Mouse (Mus musculus): ENCODE measurements around the gene Sbk2. TPM values are rescaled to one million over a fixed set of nuclear protein-coding genes. Genes with fewer than 3 reads are reported as not detected.

Gene Sbk2
- polyA plus RNA-seq, 1 experiment, result 1.9 TPM

Other genes with a start within 250 kb of the Sbk2 start
- gene Tmem150b, start 239.2 kb downstream of the Sbk2 start, polyA plus RNA-seq (2012; rRNA removed), result 0.89 and 1.2 TPM in 2 replicates
- 71.4 and 75.9 TPM in 2 replicates for gene Kmt5c, start 224.3 kb downstream of the Sbk2 start, polyA plus RNA-seq (2012; rRNA removed)
- 36.7 and 37.2 TPM in 2 replicates for gene Cox6b2, start 211.3 kb downstream of the Sbk2 start, polyA plus RNA-seq (2012; rRNA removed)
- gene Fam71e2, start 193.1 kb downstream of the Sbk2 start, polyA plus RNA-seq (2012; rRNA removed), result 0.26 and 0.80 TPM in 2 replicates
- 0.34 and 0.55 TPM in 2 replicates for gene Il11, start 181.5 kb downstream of the Sbk2 start, polyA plus RNA-seq (2012; rRNA removed)
- gene Tmem190, start 181.5 kb downstream of the Sbk2 start, polyA plus RNA-seq (2012; rRNA removed), result 0.54 and 1.2 TPM in 2 replicates
- 26.4 and 45.7 TPM in 2 replicates for gene Tmem238, start 174.8 kb downstream of the Sbk2 start, polyA plus RNA-seq (2012; rRNA removed)
- gene Rpl28, start 171.5 kb downstream of the Sbk2 start, polyA plus RNA-seq (2012; rRNA removed), result 262 and 263 TPM in 2 replicates
- 229 and 251 TPM in 2 replicates for gene Ube2s, start 151.8 kb downstream of the Sbk2 start, polyA plus RNA-seq (2012; rRNA removed)
- 1.2 and 2.3 TPM in 2 replicates for gene Shisa7, start 119.7 kb downstream of the Sbk2 start, polyA plus RNA-seq (2012; rRNA removed)
- 34.9 and 45.7 TPM in 2 replicates for gene Isoc2b, start 94.1 kb downstream of the Sbk2 start, polyA plus RNA-seq (2012; rRNA removed)
- 26.4 and 35.4 TPM in 2 replicates for gene Isoc2a, start 87.3 kb downstream of the Sbk2 start, polyA plus RNA-seq (2012; rRNA removed)
- 0.09 TPM in 1 of 2 replicates, not detected in the other for gene Gm36210, start 57.9 kb downstream of the Sbk2 start, polyA plus RNA-seq (2012; rRNA removed)
- gene Zfp628, start 49.2 kb downstream of the Sbk2 start, polyA plus RNA-seq (2012; rRNA removed), result 6.9 and 10.2 TPM in 2 replicates
- 3.6 TPM in 2 replicates for gene Nat14, start 42.4 kb downstream of the Sbk2 start, polyA plus RNA-seq (2012; rRNA removed)
- 8.5 and 12.1 TPM in 2 replicates for gene Ssc5d, start 38.6 kb downstream of the Sbk2 start, polyA plus RNA-seq (2012; rRNA removed)
- 0.12 and 0.20 TPM in 2 replicates for gene Sbk3, start 6.8 kb upstream of the Sbk2 start, polyA plus RNA-seq (2012; rRNA removed)
- gene Zfp579, start 31.8 kb upstream of the Sbk2 start, polyA plus RNA-seq (2012; rRNA removed), result 37.0 and 39.8 TPM in 2 replicates
- gene Zfp524, start 50.0 kb upstream of the Sbk2 start, polyA plus RNA-seq (2012; rRNA removed), result 24.1 and 28.6 TPM in 2 replicates
- 25.6 and 26.5 TPM in 2 replicates for gene Fiz1, start 50.3 kb upstream of the Sbk2 start, polyA plus RNA-seq (2012; rRNA removed)
- gene Gm44973, start 51.1 kb upstream of the Sbk2 start, polyA plus RNA-seq (2012; rRNA removed), result 0.18 TPM in 1 of 2 replicates, not detected in the other
- 26.7 and 29.1 TPM in 2 replicates for gene Zfp865, start 56.0 kb upstream of the Sbk2 start, polyA plus RNA-seq (2012; rRNA removed)
- 5.8 and 7.8 TPM in 2 replicates for gene Ccdc106, start 56.1 kb upstream of the Sbk2 start, polyA plus RNA-seq (2012; rRNA removed)
- gene 4632433K11Rik, start 69.7 kb upstream of the Sbk2 start, polyA plus RNA-seq (2012; rRNA removed), result not detected in 2 replicates
- 5.5 and 6.4 TPM in 2 replicates for gene Zfp784, start 74.0 kb upstream of the Sbk2 start, polyA plus RNA-seq (2012; rRNA removed)
- gene Zfp580, start 87.1 kb upstream of the Sbk2 start, polyA plus RNA-seq (2012; rRNA removed), result 15.5 and 17.9 TPM in 2 replicates
- gene U2af2, start 97.7 kb upstream of the Sbk2 start, polyA plus RNA-seq (2012; rRNA removed), result 163 and 192 TPM in 2 replicates
- gene Epn1, start 115.8 kb upstream of the Sbk2 start, polyA plus RNA-seq (2012; rRNA removed), result 142 and 162 TPM in 2 replicates
- gene Rfpl4, start 152.5 kb upstream of the Sbk2 start, polyA plus RNA-seq (2012; rRNA removed), result not detected in 2 replicates
- gene Rasl2-9, start 161.5 kb upstream of the Sbk2 start, polyA plus RNA-seq (2012; rRNA removed), result 1.3 and 1.5 TPM in 2 replicates
- gene Vmn1r55, start 185.3 kb upstream of the Sbk2 start, polyA plus RNA-seq (2012; rRNA removed), result not detected in 2 replicates
- not detected in 2 replicates for gene Vmn1r56, start 232.3 kb upstream of the Sbk2 start, polyA plus RNA-seq (2012; rRNA removed)

All from gonadal fat pad, adult 2 months (tissue).